Mouse (Mus musculus): ENCODE results near the gene Gm17387. TPM values are rescaled to one million over a fixed set of nuclear protein-coding genes. Genes with fewer than 3 reads are reported as not detected.

Gm17387 gene
- polyA plus RNA-seq, 1 experiment from 2014 or later = not detected

DNA sequence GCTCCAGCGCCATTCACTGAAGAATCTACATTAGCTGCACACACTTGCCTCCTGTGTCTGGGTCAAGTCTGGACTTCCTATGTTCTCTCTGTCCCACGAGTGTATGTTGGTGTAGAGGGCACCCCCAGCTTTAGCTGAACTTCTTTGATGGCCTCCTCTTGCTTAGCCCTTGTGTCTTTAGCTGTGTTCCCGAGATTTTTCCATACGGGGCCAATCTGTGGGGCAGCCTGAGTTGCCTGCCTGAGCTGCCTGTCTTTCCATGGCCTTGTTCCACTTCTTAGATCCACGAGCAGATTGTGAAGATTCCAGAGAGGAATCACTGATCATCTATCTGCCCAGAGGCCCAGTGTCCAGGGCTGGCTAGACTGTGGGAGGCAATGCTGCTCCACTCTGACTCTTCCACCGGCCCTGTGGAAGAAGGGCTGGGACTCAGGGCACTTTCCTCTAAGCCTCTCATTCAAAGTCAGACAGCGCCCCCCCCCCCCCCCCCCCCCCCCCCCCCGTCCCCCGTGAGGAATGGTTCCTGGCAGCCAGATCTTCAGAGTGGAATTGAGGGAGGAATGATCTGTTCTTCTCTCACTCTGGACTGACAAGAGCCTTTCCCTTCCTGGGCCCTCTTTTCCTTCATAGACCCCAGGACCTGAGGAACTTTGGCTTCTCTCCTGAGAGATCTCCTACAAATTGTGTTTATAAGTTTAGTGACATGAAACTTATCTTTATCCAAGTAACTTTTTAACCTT, 12.1 kb downstream of the Gm17387 start:
- H3K36me3 ChIP-seq = no peaks in the 10 kb centered on the region
- no peaks in the 10 kb centered on the region for H3K27me3 ChIP-seq
- no peak for ATAC-seq (ENCODE audit: low read depth)
- 34% methylated on average over 6 of the region's 9 CpGs for WGBS
- H3K27ac ChIP-seq (replicated peaks) = peak overlapping the region; percentile 68
- H3K9ac ChIP-seq = peak overlapping the region; percentile 18; the same call in 1 of the 2 replicates
- H3K4me3 ChIP-seq = no peak overlapping the region
- H3K4me1 ChIP-seq (replicated peaks) = peaks cover 10% of the 10 kb centered on the region
- H3K4me2 ChIP-seq = no peak overlapping the region
- no peaks in the 10 kb centered on the region for H3K9me3 ChIP-seq

DNA sequence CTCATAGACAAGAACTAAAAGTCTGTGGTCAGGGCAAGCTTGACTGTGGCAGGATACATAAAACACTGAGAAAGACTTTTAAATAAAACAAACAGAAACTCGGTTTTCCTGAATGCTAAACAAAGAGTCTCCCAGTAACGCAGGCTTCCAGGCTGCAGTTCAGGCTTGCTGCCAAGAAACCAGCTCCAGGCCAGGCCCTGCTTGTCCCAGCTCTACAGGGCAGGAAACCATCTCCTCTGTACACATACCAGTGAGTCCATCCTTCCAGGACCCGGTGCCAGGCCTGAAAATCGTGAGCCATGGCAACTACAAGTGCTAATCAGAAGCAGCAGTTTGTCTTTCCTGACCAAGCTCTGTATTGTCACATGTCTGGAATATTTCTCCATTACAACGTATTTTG, 12.7 kb downstream of the Gm17387 start:
- Histone ChIP-seq H3K9me3 (no peaks in the 10 kb centered on the region), H3K9ac (no peak overlapping the region), H3K27me3 (no peaks in the 10 kb centered on the region), H3K36me3 (no peaks in the 10 kb centered on the region), H3K4me1 (replicated peaks) (peaks cover 10% of the 10 kb centered on the region), H3K4me3 (no peak overlapping the region), H3K4me2 (no peak overlapping the region), H3K27ac (replicated peaks) (peak overlapping the region; percentile 68)
- peak; percentile 67; the same call in 1 of the 2 replicates for ATAC-seq (ENCODE audit: low read depth)
- WGBS = 23% methylated on average over 5 of the region's 5 CpGs

DNA sequence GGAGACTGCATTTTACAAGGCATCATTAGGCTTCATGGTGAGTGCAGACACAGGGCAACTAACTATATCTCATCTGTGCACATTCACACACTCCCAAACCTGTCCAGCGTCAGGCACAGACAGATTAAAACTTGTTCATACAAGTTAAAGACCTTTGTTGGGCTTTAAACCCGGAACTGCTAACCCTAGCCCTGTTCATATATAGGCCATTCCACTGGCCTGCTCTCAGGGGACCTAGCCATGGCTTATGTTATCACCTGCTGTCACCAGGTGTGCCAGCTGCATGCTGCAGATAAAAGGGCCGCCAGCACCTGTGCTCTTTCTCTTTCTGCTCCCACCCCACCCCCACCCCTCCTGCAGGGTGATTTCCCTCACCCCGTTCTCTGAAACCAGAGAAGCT, 13.6 kb downstream of the Gm17387 start:
- H3K9me3 ChIP-seq = no peaks in the 10 kb centered on the region
- no peak overlapping the region for H3K4me3 ChIP-seq
- H3K36me3 ChIP-seq = no peaks in the 10 kb centered on the region
- ATAC-seq (ENCODE audit: low read depth) = no peak
- H3K27ac ChIP-seq (replicated peaks) = no peak overlapping the region
- H3K9ac ChIP-seq = no peak overlapping the region
- 45% methylated on average over 4 of the region's 4 CpGs for WGBS
- no peaks in the 10 kb centered on the region for H3K27me3 ChIP-seq
- no peak overlapping the region for H3K4me2 ChIP-seq
- peaks cover 14% of the 10 kb centered on the region for H3K4me1 ChIP-seq (replicated peaks)

DNA sequence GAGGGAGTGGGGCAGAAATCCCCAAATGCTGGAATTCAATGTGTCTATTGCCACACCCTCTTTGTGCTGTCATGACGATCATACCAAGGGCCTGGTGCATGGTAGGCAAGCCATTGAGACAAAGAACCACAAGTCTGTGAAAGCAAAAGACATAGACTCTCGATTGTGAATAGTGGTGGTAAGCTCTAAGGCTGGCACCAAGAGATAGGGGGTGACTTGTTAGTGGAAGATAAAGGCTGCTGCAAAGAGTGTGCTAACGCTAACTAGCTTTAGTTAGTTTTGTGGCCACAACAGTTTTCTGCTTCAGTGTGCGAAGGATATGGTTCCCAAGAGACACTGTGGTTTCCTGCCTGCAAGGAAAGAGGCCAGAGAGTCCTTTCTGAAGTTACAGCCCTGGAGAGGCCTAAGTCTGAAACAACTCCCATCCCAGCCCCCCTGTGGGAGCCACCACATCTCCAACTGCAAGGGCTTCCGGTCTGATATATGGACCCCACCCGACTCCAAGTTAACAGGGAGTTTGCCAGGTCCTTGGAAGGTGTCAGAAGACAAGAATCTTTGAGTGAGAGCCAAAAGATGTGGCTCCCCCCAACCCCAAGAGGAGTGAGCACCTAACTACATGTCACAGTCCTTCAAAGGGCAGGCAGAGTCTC, 18.1 kb downstream of the Gm17387 start:
- H3K27me3 ChIP-seq = no peaks in the 10 kb centered on the region
- 57% methylated on average over 6 of the region's 6 CpGs for WGBS
- peaks cover 15% of the 10 kb centered on the region for H3K4me1 ChIP-seq (replicated peaks)
- H3K36me3 ChIP-seq = no peaks in the 10 kb centered on the region
- H3K9me3 ChIP-seq = no peaks in the 10 kb centered on the region
- no peak overlapping the region for H3K4me3 ChIP-seq
- ATAC-seq (ENCODE audit: low read depth) = no peak
- H3K4me2 ChIP-seq = peak overlapping the region; percentile 71
- no peak overlapping the region for H3K9ac ChIP-seq
- H3K27ac ChIP-seq (replicated peaks) = peak overlapping the region; percentile 61

DNA sequence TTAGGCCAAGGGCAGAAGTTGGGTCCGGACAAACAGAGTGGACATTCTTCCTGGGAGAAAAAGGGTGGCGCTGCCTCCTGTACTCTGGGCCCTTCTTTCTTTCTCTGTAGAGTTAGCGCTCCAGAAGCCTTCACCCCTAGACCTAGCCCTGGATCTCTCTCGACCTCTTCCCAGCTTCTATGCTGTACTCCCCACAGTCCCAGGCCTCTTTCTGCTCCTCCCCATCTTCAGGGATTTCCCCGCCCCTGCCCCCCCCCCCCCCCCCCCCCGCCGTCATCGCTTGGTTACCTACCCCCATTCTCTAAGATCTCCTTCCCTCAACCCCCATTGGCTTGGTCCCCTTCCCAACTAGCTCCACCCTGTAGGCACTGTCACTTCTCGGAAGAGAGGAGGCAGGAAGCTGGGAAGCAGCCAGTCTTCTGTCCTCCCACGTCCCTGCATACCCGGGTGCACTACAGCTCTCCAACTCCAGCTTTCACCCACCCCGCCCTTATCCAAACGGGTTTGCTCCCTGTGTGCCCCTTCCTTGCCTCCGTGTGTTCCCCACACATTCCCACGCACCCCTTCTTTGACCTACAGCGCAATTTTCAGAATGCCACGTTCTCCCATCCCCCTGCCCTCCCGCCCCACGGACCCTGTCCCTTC, 18.8 kb downstream of the Gm17387 start:
- Histone ChIP-seq H3K4me3 (peak overlapping the region; percentile 37), H3K4me2 (peak overlapping the region; percentile 71), H3K4me1 (replicated peaks) (peaks cover 15% of the 10 kb centered on the region), H3K27ac (replicated peaks) (peak overlapping the region; percentile 79), H3K9ac (peak overlapping the region; percentile 70), H3K9me3 (no peaks in the 10 kb centered on the region), H3K36me3 (no peaks in the 10 kb centered on the region), H3K27me3 (no peaks in the 10 kb centered on the region)
- ATAC-seq (ENCODE audit: low read depth) = peak; percentile 91
- 3% methylated on average over 15 of the region's 19 CpGs for WGBS

DNA sequence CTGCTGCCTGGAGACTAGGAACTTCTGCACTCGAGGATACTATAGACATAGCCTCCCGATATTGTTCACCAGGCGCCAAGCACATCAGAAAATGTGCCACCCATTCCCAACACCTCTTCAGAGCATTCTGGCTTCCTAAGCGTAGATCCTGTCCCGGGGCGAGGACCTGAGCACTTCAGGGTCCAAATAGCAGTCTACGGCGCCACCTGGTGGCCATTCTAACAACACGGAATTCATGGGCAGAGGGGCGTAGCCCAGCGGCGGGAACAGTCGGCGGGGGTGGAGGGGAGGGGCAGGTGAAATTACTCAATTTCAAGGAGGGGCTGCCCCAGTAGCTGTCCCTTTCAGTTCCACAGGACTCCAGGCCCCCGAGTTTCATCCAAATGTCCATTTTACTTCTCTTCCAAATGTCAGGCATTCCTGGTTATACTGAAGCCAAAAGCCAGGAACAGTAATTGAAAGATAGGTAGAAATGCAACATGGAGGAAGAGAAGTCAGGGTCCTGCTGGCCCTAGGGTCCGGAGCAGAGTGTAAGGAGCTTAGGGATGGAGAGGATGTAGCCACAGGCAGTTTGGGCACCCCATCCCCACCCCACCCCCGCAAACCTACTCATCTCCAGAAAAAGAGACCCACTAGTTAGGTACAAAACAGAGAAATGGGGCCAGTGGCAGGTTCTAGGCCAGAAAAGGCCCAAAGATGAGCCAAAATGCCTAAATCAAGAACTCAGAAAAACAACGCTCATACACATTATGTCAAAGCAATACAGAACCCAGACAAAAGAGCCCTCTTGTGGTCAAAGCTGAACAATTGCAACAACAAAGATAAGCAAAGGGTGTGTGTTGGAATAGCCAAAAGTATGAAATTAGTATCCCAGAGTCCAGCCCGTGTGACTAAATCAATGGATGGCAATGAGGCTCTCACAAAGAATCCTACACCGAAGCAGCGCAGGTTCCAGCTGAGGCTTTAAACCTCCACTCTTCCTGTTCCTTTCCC, 19.6 kb downstream of the Gm17387 start:
- peaks cover 15% of the 10 kb centered on the region for H3K4me1 ChIP-seq (replicated peaks)
- H3K9ac ChIP-seq = peak overlapping the region; percentile 70

DNA sequence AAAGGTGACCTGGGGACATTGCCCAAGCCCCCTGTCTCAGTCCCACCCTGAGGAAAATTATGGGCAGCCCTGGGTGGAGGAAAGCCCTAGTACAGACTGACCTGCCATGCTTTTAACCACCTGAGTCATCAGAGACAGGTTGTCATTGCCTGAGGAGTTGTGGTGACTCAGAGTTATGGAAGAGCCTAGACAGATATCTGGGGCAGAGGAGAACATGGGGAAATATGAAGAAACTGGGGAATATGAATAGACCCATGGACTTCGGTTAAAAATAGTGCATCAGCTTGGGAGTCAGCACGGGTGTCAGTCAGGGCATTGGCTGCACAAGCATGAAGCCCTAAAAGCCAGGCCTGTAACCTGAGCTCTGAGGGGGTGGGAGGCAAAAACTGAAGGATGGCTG, 20.4 kb downstream of the Gm17387 start:
- Histone ChIP-seq H3K9ac (no peak overlapping the region), H3K4me3 (no peak overlapping the region), H3K4me2 (no peak overlapping the region), H3K4me1 (replicated peaks) (peaks cover 15% of the 10 kb centered on the region), H3K36me3 (no peaks in the 10 kb centered on the region), H3K9me3 (no peaks in the 10 kb centered on the region), H3K27me3 (no peaks in the 10 kb centered on the region), H3K27ac (replicated peaks) (no peak overlapping the region)
- WGBS = 77% methylated on average over 2 of the region's 2 CpGs
- 0 out of 2 replicates have a peak, but pooled peaks have one; percentile 10 for ATAC-seq (ENCODE audit: low read depth)

More for the DNA sequence above, 19.6 kb downstream of the Gm17387 start:
- no peaks in the 10 kb centered on the region for H3K36me3 ChIP-seq
- H3K4me3 ChIP-seq = peak overlapping the region; percentile 37
- peak overlapping the region; percentile 71 for H3K4me2 ChIP-seq
- peak; percentile 93 for ATAC-seq (ENCODE audit: low read depth)
- WGBS = 11% methylated on average over 21 of the region's 21 CpGs
- H3K27ac ChIP-seq (replicated peaks) = peak overlapping the region; percentile 79
- H3K9me3 ChIP-seq = no peaks in the 10 kb centered on the region
- H3K27me3 ChIP-seq = no peaks in the 10 kb centered on the region

DNA sequence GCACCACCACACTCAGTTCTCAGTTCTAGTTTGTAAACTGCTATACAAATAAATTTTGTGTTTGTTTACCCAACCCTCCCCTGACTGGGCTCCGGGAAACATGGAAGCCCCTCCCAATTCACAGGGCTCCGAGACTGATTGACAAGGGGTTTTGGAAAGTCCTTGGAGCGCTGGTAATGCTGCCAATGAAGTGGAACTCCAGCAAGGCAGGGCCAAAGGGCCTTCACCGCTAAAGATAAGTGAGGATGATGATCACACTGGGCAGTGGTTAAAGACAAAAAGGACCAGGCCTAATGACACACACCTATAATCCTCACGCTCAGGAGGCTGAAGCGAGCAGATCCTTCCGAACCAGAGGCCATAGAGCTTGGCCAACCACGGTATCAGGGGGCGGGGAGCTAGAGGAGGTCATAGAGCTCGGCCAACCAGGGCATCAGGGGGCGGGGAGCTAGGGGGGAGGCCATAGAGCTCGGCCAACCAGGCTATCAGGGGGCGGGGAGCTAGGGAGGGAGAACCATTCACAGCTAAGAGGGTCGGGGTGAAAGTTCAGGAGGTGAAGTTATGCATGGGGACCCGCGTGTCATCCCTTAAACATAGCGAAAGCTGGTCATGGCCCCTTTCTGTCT, 22.2 kb downstream of the Gm17387 start:
- Histone ChIP-seq H3K9me3 (no peaks in the 10 kb centered on the region), H3K4me2 (no peak overlapping the region), H3K27me3 (no peaks in the 10 kb centered on the region), H3K36me3 (0 out of 2 replicates have a peak, but pooled peaks cover 4% of the 10 kb centered on the region), H3K4me3 (no peak overlapping the region), H3K27ac (replicated peaks) (no peak overlapping the region), H3K9ac (no peak overlapping the region), H3K4me1 (replicated peaks) (peaks cover 15% of the 10 kb centered on the region)
- 67% methylated on average over 17 of the region's 17 CpGs for WGBS
- no peak for ATAC-seq (ENCODE audit: low read depth)

DNA sequence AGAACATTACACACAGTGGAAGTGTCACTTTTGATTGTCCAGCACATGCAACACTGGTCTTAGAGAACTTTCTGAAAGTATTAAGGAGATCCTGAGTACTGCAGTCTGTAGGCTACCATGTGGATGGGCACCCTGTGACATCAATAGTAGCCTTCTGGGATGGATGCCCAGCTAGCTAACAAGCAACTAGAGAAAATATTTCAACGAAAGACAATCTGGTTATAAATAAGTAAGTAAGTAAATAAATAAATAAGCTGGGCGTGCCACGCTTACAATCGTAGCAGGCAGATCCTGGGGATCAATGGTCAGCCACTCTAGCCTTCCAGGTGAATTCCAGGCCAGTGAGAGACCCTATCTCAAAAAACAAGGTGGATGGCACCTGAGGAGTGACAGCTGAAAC, 23.1 kb downstream of the Gm17387 start:
- H3K27me3 ChIP-seq = no peaks in the 10 kb centered on the region
- H3K36me3 ChIP-seq = 0 out of 2 replicates have a peak, but pooled peaks cover 4% of the 10 kb centered on the region
- H3K27ac ChIP-seq (replicated peaks) = no peak overlapping the region
- WGBS = 93% methylated on average over 4 of the region's 4 CpGs
- no peak for ATAC-seq (ENCODE audit: low read depth)
- H3K4me2 ChIP-seq = no peak overlapping the region
- peaks cover 15% of the 10 kb centered on the region for H3K4me1 ChIP-seq (replicated peaks)
- H3K9me3 ChIP-seq = no peaks in the 10 kb centered on the region
- no peak overlapping the region for H3K9ac ChIP-seq
- no peak overlapping the region for H3K4me3 ChIP-seq

DNA sequence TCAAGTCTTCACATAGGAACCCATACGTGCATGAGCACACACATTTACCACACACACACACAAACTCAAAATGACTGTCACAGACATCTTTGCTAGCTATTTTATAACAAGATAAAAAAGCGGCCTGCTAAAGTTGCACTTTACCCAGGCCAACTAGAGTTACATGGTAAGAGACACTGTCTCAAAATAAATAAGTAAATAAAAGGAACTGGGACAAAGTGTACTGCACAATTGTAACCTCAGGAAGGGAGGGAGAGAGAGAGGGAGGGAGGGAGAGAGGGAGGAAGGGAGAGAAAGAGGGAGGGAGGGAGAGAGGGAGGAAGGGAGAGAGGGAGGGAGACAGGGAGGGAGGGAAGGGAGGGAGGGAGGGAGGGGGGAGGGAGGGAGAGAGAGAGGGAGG, 23.5 kb downstream of the Gm17387 start:
- H3K36me3 ChIP-seq = 0 out of 2 replicates have a peak, but pooled peaks cover 4% of the 10 kb centered on the region
- no peak for ATAC-seq (ENCODE audit: low read depth)
- H3K27ac ChIP-seq (replicated peaks) = no peak overlapping the region
- H3K27me3 ChIP-seq = no peaks in the 10 kb centered on the region
- no peak overlapping the region for H3K4me2 ChIP-seq
- H3K4me1 ChIP-seq (replicated peaks) = peaks cover 12% of the 10 kb centered on the region
- no peak overlapping the region for H3K4me3 ChIP-seq
- no peak overlapping the region for H3K9ac ChIP-seq
- H3K9me3 ChIP-seq = no peaks in the 10 kb centered on the region
- WGBS = 91% methylated on average over 2 of the region's 2 CpGs

DNA sequence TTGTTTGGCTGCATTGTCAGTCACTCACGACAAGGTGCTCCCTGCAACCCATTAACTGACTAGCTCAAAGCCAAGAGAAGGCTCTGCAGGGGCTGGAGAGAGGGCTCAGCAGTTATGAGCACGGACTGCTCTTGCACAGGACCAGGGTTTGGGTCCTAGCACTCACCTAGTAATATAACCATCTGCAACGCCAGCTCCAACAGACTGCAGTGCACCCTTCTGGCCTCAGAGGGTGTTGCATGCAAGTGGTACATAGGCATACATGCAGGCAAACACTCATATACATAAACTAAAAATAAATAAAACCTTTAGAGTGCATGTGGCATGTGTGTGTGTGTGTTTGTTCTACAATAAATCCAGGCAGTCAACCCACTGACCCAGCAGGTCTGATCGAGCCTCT, 26.9 kb downstream of the Gm17387 start:
- H3K9ac ChIP-seq = no peak overlapping the region
- H3K4me1 ChIP-seq (replicated peaks) = peaks cover 13% of the 10 kb centered on the region
- no peak overlapping the region for H3K4me3 ChIP-seq
- H3K36me3 ChIP-seq = 0 out of 2 replicates have a peak, but pooled peaks cover 4% of the 10 kb centered on the region
- H3K27me3 ChIP-seq = no peaks in the 10 kb centered on the region
- ATAC-seq (ENCODE audit: low read depth) = no peak
- no peak overlapping the region for H3K27ac ChIP-seq (replicated peaks)
- no peaks in the 10 kb centered on the region for H3K9me3 ChIP-seq
- 82% methylated on average over 4 of the region's 4 CpGs for WGBS
- H3K4me2 ChIP-seq = no peak overlapping the region

Measured in neural tube, embryonic 13.5 days (tissue).